Mouse (Mus musculus): ENCODE measurements around the gene Gm20388. TPM values are rescaled to one million over a fixed set of nuclear protein-coding genes. Genes with fewer than 3 reads are reported as not detected.

Gene Gm20388
- total and polyA plus RNA-seq, 2 experiments from 2014 or later: 17.3 TPM; not detected in 1

GRCm38 (mm10) chr8:121203612-121204376, 1293.2 kb downstream of the Gm20388 start:
- ATAC-seq (ENCODE audit: insufficient read depth, low read depth): no peak

GRCm38 (mm10) chr8:121207171-121207570, 1296.5 kb downstream of the Gm20388 start:
- no peak overlapping the region for H3K27ac ChIP-seq (ENCODE audit: low read depth)
- no peak overlapping the region for H3K4me3 ChIP-seq (ENCODE audit: low read depth, low read length)
- H3K36me3 ChIP-seq (replicated peaks; ENCODE audit: control insufficient read depth, insufficient read depth, low read length): no peaks in the 10 kb centered on the region
- no peaks in the 10 kb centered on the region for H3K4me1 ChIP-seq (ENCODE audit: control insufficient read depth, insufficient read depth)
- TF ChIP-seq EP300 (IDR thresholded peaks at IDR 0.05; ENCODE audit: low read depth) (no peak), CTCF (IDR thresholded peaks at IDR 0.05; ENCODE audit: low read depth) (no peak)
- no peak for DNase-seq (ENCODE audit: low spot score)
- ATAC-seq (ENCODE audit: insufficient read depth, low read depth): no peak
- no peaks in the 10 kb centered on the region for H3K9me3 ChIP-seq (replicated peaks; ENCODE audit: control insufficient read depth, low read length)
- H3K4me2 ChIP-seq (ENCODE audit: low read depth, low read length): no peak overlapping the region
- H3K27me3 ChIP-seq (ENCODE audit: control insufficient read depth, insufficient read depth, low read length): no peaks in the 10 kb centered on the region
- 62% methylated on average over 2 of the region's 2 CpGs for WGBS
- H3K9ac ChIP-seq (replicated peaks; ENCODE audit: low read depth, low read length): no peak overlapping the region

More at GRCm38 (mm10) chr8:121203612-121204376, 1293.2 kb downstream of the Gm20388 start:
- DNase-seq (ENCODE audit: low spot score): no peak
- Histone ChIP-seq H3K4me3 (ENCODE audit: low read depth, low read length) (no peak overlapping the region), H3K4me1 (ENCODE audit: control insufficient read depth, insufficient read depth) (no peaks in the 10 kb centered on the region), H3K36me3 (replicated peaks; ENCODE audit: control insufficient read depth, insufficient read depth, low read length) (no peaks in the 10 kb centered on the region), H3K27me3 (ENCODE audit: control insufficient read depth, insufficient read depth, low read length) (no peaks in the 10 kb centered on the region), H3K4me2 (ENCODE audit: low read depth, low read length) (no peak overlapping the region), H3K27ac (ENCODE audit: low read depth) (no peak overlapping the region), H3K9ac (replicated peaks; ENCODE audit: low read depth, low read length) (no peak overlapping the region), H3K9me3 (replicated peaks; ENCODE audit: control insufficient read depth, low read length) (no peaks in the 10 kb centered on the region)
- no peak for TF ChIP-seq CTCF (IDR thresholded peaks at IDR 0.05; ENCODE audit: low read depth)
- no peak for TF ChIP-seq EP300 (IDR thresholded peaks at IDR 0.05; ENCODE audit: low read depth)
- WGBS: 73% methylated on average over 19 of the region's 19 CpGs

DNA sequence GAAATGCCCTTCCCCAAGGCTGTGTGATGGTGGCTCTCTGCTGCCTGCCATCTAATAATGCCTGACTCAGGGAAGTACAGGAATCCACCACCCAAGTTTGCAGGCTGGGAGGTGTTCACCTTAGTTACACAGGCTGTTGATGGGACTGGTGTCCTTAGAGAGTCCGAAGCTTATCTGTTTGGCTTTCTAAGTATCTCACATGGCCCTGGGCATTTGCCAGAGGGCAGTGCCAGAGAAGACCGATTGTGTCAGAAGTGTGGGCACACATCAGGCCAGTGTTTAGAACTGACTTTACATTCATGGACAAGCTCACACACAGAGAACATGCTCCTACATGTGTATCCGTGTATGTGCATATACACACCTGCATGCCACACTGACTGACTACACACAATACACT, 1300.0 kb downstream of the Gm20388 start:
- DNase-seq (ENCODE audit: low spot score): no peak
- WGBS: 56% methylated on average over 3 of the region's 3 CpGs
- no peaks in the 10 kb centered on the region for H3K36me3 ChIP-seq (replicated peaks; ENCODE audit: control insufficient read depth, insufficient read depth, low read length)

GRCm38 (mm10) chr8:121213236-121213635, 1302.6 kb downstream of the Gm20388 start:
- Histone ChIP-seq H3K27ac (ENCODE audit: low read depth) (no peak overlapping the region), H3K27me3 (ENCODE audit: control insufficient read depth, insufficient read depth, low read length) (no peaks in the 10 kb centered on the region), H3K9ac (replicated peaks; ENCODE audit: low read depth, low read length) (no peak overlapping the region), H3K9me3 (replicated peaks; ENCODE audit: control insufficient read depth, low read length) (no peaks in the 10 kb centered on the region), H3K4me3 (ENCODE audit: low read depth, low read length) (no peak overlapping the region), H3K36me3 (replicated peaks; ENCODE audit: control insufficient read depth, insufficient read depth, low read length) (no peaks in the 10 kb centered on the region), H3K4me1 (ENCODE audit: control insufficient read depth, insufficient read depth) (no peaks in the 10 kb centered on the region), H3K4me2 (ENCODE audit: low read depth, low read length) (no peak overlapping the region)
- 46% methylated on average over 15 of the region's 15 CpGs for WGBS
- ATAC-seq (ENCODE audit: insufficient read depth, low read depth) (no peak; the same call in 1 of the 2 replicates), DNase-seq (ENCODE audit: low spot score) (no peak)
- TF ChIP-seq CTCF (IDR thresholded peaks at IDR 0.05; ENCODE audit: low read depth): peak; percentile 41
- TF ChIP-seq EP300 (IDR thresholded peaks at IDR 0.05; ENCODE audit: low read depth): no peak

More for the DNA sequence above, 1300.0 kb downstream of the Gm20388 start:
- Histone ChIP-seq H3K9ac (replicated peaks; ENCODE audit: low read depth, low read length) (no peak overlapping the region), H3K9me3 (replicated peaks; ENCODE audit: control insufficient read depth, low read length) (no peaks in the 10 kb centered on the region), H3K27me3 (ENCODE audit: control insufficient read depth, insufficient read depth, low read length) (no peaks in the 10 kb centered on the region), H3K4me1 (ENCODE audit: control insufficient read depth, insufficient read depth) (no peaks in the 10 kb centered on the region), H3K4me3 (ENCODE audit: low read depth, low read length) (no peak overlapping the region), H3K4me2 (ENCODE audit: low read depth, low read length) (no peak overlapping the region), H3K27ac (ENCODE audit: low read depth) (no peak overlapping the region)
- no peak for ATAC-seq (ENCODE audit: insufficient read depth, low read depth)
- no peak for TF ChIP-seq EP300 (IDR thresholded peaks at IDR 0.05; ENCODE audit: low read depth)

DNA sequence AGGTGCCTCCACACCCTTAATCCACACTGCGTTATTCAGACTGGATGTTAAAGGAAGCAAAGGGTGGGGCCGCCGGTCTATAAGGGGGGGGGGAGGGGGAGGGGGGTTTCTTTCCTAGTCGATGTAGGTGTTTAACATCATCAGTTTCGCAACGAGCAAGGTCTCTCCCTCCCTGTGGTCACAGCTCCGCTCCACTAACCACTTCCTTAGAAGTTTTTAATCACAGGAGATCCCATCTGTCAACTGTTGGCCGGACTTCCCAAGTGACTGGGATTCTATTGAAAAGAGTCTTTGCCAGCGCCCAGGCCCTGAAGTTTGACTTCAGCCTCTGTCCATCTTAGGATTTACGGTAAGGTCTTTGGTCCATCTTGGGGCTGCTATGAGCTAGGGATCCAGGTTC, 1303.0 kb downstream of the Gm20388 start:
- H3K4me1 ChIP-seq (ENCODE audit: control insufficient read depth, insufficient read depth): no peaks in the 10 kb centered on the region
- no peaks in the 10 kb centered on the region for H3K27me3 ChIP-seq (ENCODE audit: control insufficient read depth, insufficient read depth, low read length)
- H3K27ac ChIP-seq (ENCODE audit: low read depth): no peak overlapping the region
- no peak overlapping the region for H3K9ac ChIP-seq (replicated peaks; ENCODE audit: low read depth, low read length)
- H3K36me3 ChIP-seq (replicated peaks; ENCODE audit: control insufficient read depth, insufficient read depth, low read length): no peaks in the 10 kb centered on the region
- DNase-seq (ENCODE audit: low spot score): no peak
- no peak overlapping the region for H3K4me3 ChIP-seq (ENCODE audit: low read depth, low read length)
- TF ChIP-seq EP300 (IDR thresholded peaks at IDR 0.05; ENCODE audit: low read depth): no peak
- TF ChIP-seq CTCF (IDR thresholded peaks at IDR 0.05; ENCODE audit: low read depth): no peak
- no peak for ATAC-seq (ENCODE audit: insufficient read depth, low read depth)
- no peaks in the 10 kb centered on the region for H3K9me3 ChIP-seq (replicated peaks; ENCODE audit: control insufficient read depth, low read length)
- 48% methylated on average over 10 of the region's 10 CpGs for WGBS
- H3K4me2 ChIP-seq (ENCODE audit: low read depth, low read length): no peak overlapping the region

GRCm38 (mm10) chr8:121214975-121215374, 1304.3 kb downstream of the Gm20388 start:
- H3K27me3 ChIP-seq (ENCODE audit: control insufficient read depth, insufficient read depth, low read length): no peaks in the 10 kb centered on the region
- TF ChIP-seq EP300 (IDR thresholded peaks at IDR 0.05; ENCODE audit: low read depth) (no peak), CTCF (IDR thresholded peaks at IDR 0.05; ENCODE audit: low read depth) (peak; percentile 22; the same call in 1 of the 2 replicates)
- ATAC-seq (ENCODE audit: insufficient read depth, low read depth) (no peak), DNase-seq (ENCODE audit: low spot score) (no peak)
- no peaks in the 10 kb centered on the region for H3K36me3 ChIP-seq (replicated peaks; ENCODE audit: control insufficient read depth, insufficient read depth, low read length)
- H3K4me1 ChIP-seq (ENCODE audit: control insufficient read depth, insufficient read depth): no peaks in the 10 kb centered on the region
- no peak overlapping the region for H3K4me2 ChIP-seq (ENCODE audit: low read depth, low read length)
- no peak overlapping the region for H3K4me3 ChIP-seq (ENCODE audit: low read depth, low read length)
- no peak overlapping the region for H3K27ac ChIP-seq (ENCODE audit: low read depth)
- WGBS: 82% methylated on average over 10 of the region's 10 CpGs
- H3K9ac ChIP-seq (replicated peaks; ENCODE audit: low read depth, low read length): no peak overlapping the region
- no peaks in the 10 kb centered on the region for H3K9me3 ChIP-seq (replicated peaks; ENCODE audit: control insufficient read depth, low read length)
